Mouse (Mus musculus) spleen, postnatal 36 days (tissue): ENCODE measurements around the gene Atg7.
"Not testable (repeated sequence)": the region's sequence is repeated elsewhere in the genome, so short reads cannot be mapped to it uniquely, and the experiment has no call there.

ENCODE experiments used
- DNase-seq, 2 experiments: peaks; one replicate each; pipeline ENCODE4 v3.0.0; 2022; ENCODE audit warnings: low spot score in 2 of 2, mixed read lengths in 1 of 2

Gene Atg7

GRCm38 (mm10) chr6:114642601-114643528 lies at the start of gene Atg7:
Atg7 (plus strand) TSS chr6:114643097.
- peak; percentile 87 to 92 for DNase-seq

GRCm38 (mm10) chr6:114614076-114614475 lies 28.8 kb upstream of the Atg7 start:
- DNase-seq, result peak in 1 of 2 experiments; percentile 1

GRCm38 (mm10) chr6:114633886-114634285 lies 9.0 kb upstream of the Atg7 start:
- DNase-seq, result not testable (repeated sequence)

GRCm38 (mm10) chr6:114643716-114644115 lies 819 bp downstream of the Atg7 start:
- DNase-seq, result no peak

GRCm38 (mm10) chr6:114644531-114644930 lies 1.6 kb downstream of the Atg7 start:
- peak in 1 of 2 experiments; percentile 18 for DNase-seq

- DNase-seq, result no peak
Measured at GRCm38 (mm10) chr6:114646201-114646600, 3.3 kb downstream of the Atg7 start.

GRCm38 (mm10) chr6:114647011-114647410 lies 4.1 kb downstream of the Atg7 start:
- DNase-seq, result no peak

GRCm38 (mm10) chr6:114648352-114649030 lies 5.6 kb downstream of the Atg7 start:
- DNase-seq, result no peak

- no peak for DNase-seq
Measured at GRCm38 (mm10) chr6:114652209-114652608, 9.3 kb downstream of the Atg7 start.

GRCm38 (mm10) chr6:114656826-114657600 lies 14.1 kb downstream of the Atg7 start:
- DNase-seq, result no peak

- DNase-seq, result no peak
Measured at GRCm38 (mm10) chr6:114657807-114658206, 14.9 kb downstream of the Atg7 start.

- DNase-seq, result peak in 1 of 2 experiments; percentile 20
Measured at GRCm38 (mm10) chr6:114659278-114659991, 16.5 kb downstream of the Atg7 start.

GRCm38 (mm10) chr6:114659992-114660800 lies 17.3 kb downstream of the Atg7 start:
- peak; percentile 6 to 46 for DNase-seq

GRCm38 (mm10) chr6:114663707-114664106 lies 20.8 kb downstream of the Atg7 start:
- no peak for DNase-seq

GRCm38 (mm10) chr6:114664716-114665115 lies 21.8 kb downstream of the Atg7 start:
- DNase-seq, result no peak

- no peak for DNase-seq
Measured at GRCm38 (mm10) chr6:114667518-114667917, 24.6 kb downstream of the Atg7 start.

GRCm38 (mm10) chr6:114674771-114675170 lies 31.9 kb downstream of the Atg7 start:
- no peak for DNase-seq

GRCm38 (mm10) chr6:114676091-114676490 lies 33.2 kb downstream of the Atg7 start:
- DNase-seq, result no peak

GRCm38 (mm10) chr6:114682092-114682711 lies 39.3 kb downstream of the Atg7 start:
- no peak for DNase-seq

GRCm38 (mm10) chr6:114683741-114684140 lies 40.8 kb downstream of the Atg7 start:
- no peak for DNase-seq
